Mouse (Mus musculus) heart, embryonic 12.5 days (tissue): Measurements from ENCODE around the gene Ski. TPM values are rescaled to one million over a fixed set of nuclear protein-coding genes. Genes with fewer than 3 reads are reported as not detected.

Source experiments
- ATAC-seq: fragments of 200-750 bp; cut with Nextera tagmentation; 2 replicates; pipeline ENCODE4 v1.8.0; 2017; ENCODE audit warnings: moderate TSS enrichment, moderate library complexity; ENCODE audit not compliant: insufficient number of reproducible peaks, low FRiP score
- H3K27ac ChIP-seq: fragments of 300-500 bp; sonication (generic); 2 replicates; pipeline ENCODE4 v1.5.1; 2016; ENCODE audit warnings: mild to moderate bottlenecking, moderate library complexity; ENCODE audit not compliant: poor library complexity, severe bottlenecking
- H3K27me3 ChIP-seq: fragments of 300-500 bp; sonication (generic); replicated peaks from 2 replicates; pipeline ENCODE4 v1.6.1; 2016; ENCODE audit warnings: mild to moderate bottlenecking, moderate library complexity
- H3K36me3 ChIP-seq: fragments of 300-500 bp; sonication (generic); 2 replicates; pipeline ENCODE4 v1.6.1; 2016; ENCODE audit warnings: mild to moderate bottlenecking, moderate library complexity
- H3K4me1 ChIP-seq: fragments of 300-500 bp; sonication (generic); replicated peaks from 2 replicates; pipeline ENCODE4 v1.6.1; 2016; ENCODE audit warnings: mild to moderate bottlenecking
- H3K4me2 ChIP-seq: fragments of 300-500 bp; sonication (generic); 2 replicates; pipeline ENCODE4 v1.6.1; 2016; ENCODE audit warnings: mild to moderate bottlenecking, moderate library complexity
- H3K4me3 ChIP-seq: fragments of 300-500 bp; sonication (generic); 2 replicates; pipeline ENCODE4 v1.5.1; 2016; ENCODE audit warnings: mild to moderate bottlenecking
- H3K9ac ChIP-seq: fragments of 300-500 bp; sonication (generic); 2 replicates; pipeline ENCODE4 v1.6.1; 2016; ENCODE audit warnings: mild to moderate bottlenecking, moderate library complexity
- H3K9me3 ChIP-seq: fragments of 300-500 bp; sonication (generic); replicated peaks from 2 replicates; pipeline ENCODE4 v1.6.1; 2016; ENCODE audit warnings: mild to moderate bottlenecking, moderate library complexity
- WGBS: fragments of 180-500 bp; shearing (Covaris S2); methylation state at CpG from one replicate; pipeline ENCODE4 v1.1.7; 2016; 5-methylcytosine and 5-hydroxymethylcytosine counted together
- polyA plus RNA-seq: library from polyadenylated mRNA; unstranded; fragments of >200 nt; fragmentation: Nextera tagmentation; extraction: Ambion mirVana; gene quantifications from 2 replicates; pipeline ENCODE4 v1.2.1, GENCODE M21; 2016

Gene Ski
- polyA plus RNA-seq, 1 experiment from 2014 or later: 11.9 TPM

GRCm38 (mm10) chr4:155220213-155221100 lies 1.9 kb downstream of the Ski start:
- no peaks in the 10 kb centered on the region for H3K27me3 ChIP-seq
- H3K36me3 ChIP-seq: no peaks in the 10 kb centered on the region
- H3K9me3 ChIP-seq: no peaks in the 10 kb centered on the region
- ATAC-seq: no peak
- peak overlapping the region; percentile 97 for H3K4me2 ChIP-seq
- H3K27ac ChIP-seq: peak overlapping the region; percentile 80
- peak overlapping the region; percentile 99 for H3K9ac ChIP-seq
- peaks cover 64% of the 10 kb centered on the region for H3K4me1 ChIP-seq
- peak overlapping the region; percentile 98 for H3K4me3 ChIP-seq
- 10% methylated on average over 14 of the region's 14 CpGs for WGBS

- no peaks in the 10 kb centered on the region for H3K36me3 ChIP-seq
- no peaks in the 10 kb centered on the region for H3K9me3 ChIP-seq
- peaks cover 71% of the 10 kb centered on the region for H3K4me1 ChIP-seq
- peak overlapping the region; percentile 45; the same call in 1 of the 2 replicates for H3K27ac ChIP-seq
- peak overlapping the region; percentile 97 for H3K4me2 ChIP-seq
- ATAC-seq: no peak
- peak overlapping the region; percentile 98 for H3K4me3 ChIP-seq
- no peaks in the 10 kb centered on the region for H3K27me3 ChIP-seq
- 47% methylated on average over 12 of the region's 12 CpGs for WGBS
- H3K9ac ChIP-seq: peak overlapping the region; percentile 99
Observed at GRCm38 (mm10) chr4:155219271-155220212, 2.9 kb downstream of the Ski start.

GRCm38 (mm10) chr4:155218104-155218732 lies 4.2 kb downstream of the Ski start:
- H3K36me3 ChIP-seq: no peaks in the 10 kb centered on the region
- peak overlapping the region; percentile 97 for H3K4me2 ChIP-seq
- no peaks in the 10 kb centered on the region for H3K9me3 ChIP-seq
- H3K4me3 ChIP-seq: peak overlapping the region; percentile 98
- 79% methylated on average over 9 of the region's 9 CpGs for WGBS
- peaks cover 75% of the 10 kb centered on the region for H3K4me1 ChIP-seq
- no peak for ATAC-seq
- H3K27me3 ChIP-seq: no peaks in the 10 kb centered on the region
- H3K9ac ChIP-seq: peak overlapping the region; percentile 99
- no peak overlapping the region for H3K27ac ChIP-seq

GRCm38 (mm10) chr4:155217241-155218103 lies 4.9 kb downstream of the Ski start:
- Histone ChIP-seq H3K27me3 (no peaks in the 10 kb centered on the region), H3K4me3 (peak overlapping the region; percentile 11; the same call in 1 of the 2 replicates), H3K27ac (no peak overlapping the region), H3K4me2 (peak overlapping the region; percentile 97), H3K9me3 (no peaks in the 10 kb centered on the region), H3K36me3 (no peaks in the 10 kb centered on the region), H3K4me1 (peaks cover 82% of the 10 kb centered on the region), H3K9ac (peak overlapping the region; percentile 39; the same call in 1 of the 2 replicates)
- ATAC-seq: no peak
- 42% methylated on average over 12 of the region's 12 CpGs for WGBS

- H3K9ac ChIP-seq: 0 out of 2 replicates have a peak overlapping the region, but pooled peaks have one; percentile 10
- peak overlapping the region; percentile 97 for H3K4me2 ChIP-seq
- H3K9me3 ChIP-seq: no peaks in the 10 kb centered on the region
- no peaks in the 10 kb centered on the region for H3K27me3 ChIP-seq
- ATAC-seq: peak; percentile 3; the same call in 1 of the 2 replicates
- H3K27ac ChIP-seq: peak overlapping the region; percentile 46
- peaks cover 2% of the 10 kb centered on the region for H3K36me3 ChIP-seq
- 43% methylated on average over 12 of the region's 12 CpGs for WGBS
- H3K4me3 ChIP-seq: no peak overlapping the region
- peaks cover 96% of the 10 kb centered on the region for H3K4me1 ChIP-seq
Observed at GRCm38 (mm10) chr4:155215773-155216630, 6.4 kb downstream of the Ski start.

- H3K4me3 ChIP-seq: no peak overlapping the region
- peak overlapping the region; percentile 97 for H3K4me2 ChIP-seq
- peak overlapping the region; percentile 46; the same call in 1 of the 2 replicates for H3K27ac ChIP-seq
- 41% methylated on average over 9 of the region's 9 CpGs for WGBS
- H3K9me3 ChIP-seq: no peaks in the 10 kb centered on the region
- H3K27me3 ChIP-seq: no peaks in the 10 kb centered on the region
- peaks cover 96% of the 10 kb centered on the region for H3K4me1 ChIP-seq
- ATAC-seq: no peak
- peak overlapping the region; percentile 47 for H3K9ac ChIP-seq
- H3K36me3 ChIP-seq: peaks cover 8% of the 10 kb centered on the region
Observed at GRCm38 (mm10) chr4:155215203-155215602, 7.2 kb downstream of the Ski start.

GRCm38 (mm10) chr4:155214793-155215192 lies 7.6 kb downstream of the Ski start:
- H3K9ac ChIP-seq: peak overlapping the region; percentile 47
- H3K4me1 ChIP-seq: peaks cover 96% of the 10 kb centered on the region
- H3K36me3 ChIP-seq: peaks cover 8% of the 10 kb centered on the region
- peak overlapping the region; percentile 97 for H3K4me2 ChIP-seq
- peak overlapping the region; percentile 46; the same call in 1 of the 2 replicates for H3K27ac ChIP-seq
- no peaks in the 10 kb centered on the region for H3K9me3 ChIP-seq
- H3K4me3 ChIP-seq: no peak overlapping the region
- 81% methylated on average over 10 of the region's 10 CpGs for WGBS
- ATAC-seq: no peak
- no peaks in the 10 kb centered on the region for H3K27me3 ChIP-seq

- no peaks in the 10 kb centered on the region for H3K27me3 ChIP-seq
- 76% methylated on average over 6 of the region's 6 CpGs for WGBS
- no peak overlapping the region for H3K4me3 ChIP-seq
- 0 out of 2 replicates have a peak overlapping the region, but pooled peaks have one; percentile 23 for H3K9ac ChIP-seq
- H3K27ac ChIP-seq: no peak overlapping the region
- H3K4me2 ChIP-seq: no peak overlapping the region
- no peak for ATAC-seq
- H3K36me3 ChIP-seq: peaks cover 8% of the 10 kb centered on the region
- peaks cover 96% of the 10 kb centered on the region for H3K4me1 ChIP-seq
- no peaks in the 10 kb centered on the region for H3K9me3 ChIP-seq
Observed at GRCm38 (mm10) chr4:155214188-155214587, 8.2 kb downstream of the Ski start.

GRCm38 (mm10) chr4:155213752-155214054 lies 8.7 kb downstream of the Ski start:
- Histone ChIP-seq H3K9me3 (no peaks in the 10 kb centered on the region), H3K36me3 (peaks cover 8% of the 10 kb centered on the region), H3K9ac (0 out of 2 replicates have a peak overlapping the region, but pooled peaks have one; percentile 23), H3K4me2 (no peak overlapping the region), H3K4me1 (peaks cover 96% of the 10 kb centered on the region), H3K27me3 (no peaks in the 10 kb centered on the region), H3K4me3 (no peak overlapping the region), H3K27ac (no peak overlapping the region)
- 76% methylated on average over 6 of the region's 6 CpGs for WGBS
- ATAC-seq: no peak
